Mouse (Mus musculus) MEL (cell line): ENCODE measurements around the gene Hnrnph1. TPM values are rescaled to one million over a fixed set of nuclear protein-coding genes. Genes with fewer than 3 reads are reported as not detected.
A peak's percentile ranks its signal among the peaks of the same experiment; 100 is the strongest.

Experiments used
- DNase-seq: peaks from one replicate; pipeline ENCODE4 v3.0.0; 2011; ENCODE audit warnings: low read depth, low spot score
- H3K27ac ChIP-seq: 2 replicates; pipeline ENCODE4 v1.5.1; 2012; ENCODE audit warnings: low read depth, mild to moderate bottlenecking, control low read depth, low read length, moderate library complexity; ENCODE audit not compliant: control insufficient read depth
- H3K27me3 ChIP-seq, 2 experiments: fragments of 150-350 bp in 1 of 2; sonication (generic) in 1 of 2; 2 replicates each; pipeline ENCODE4 v1.6.1; 2012; ENCODE audit warnings: low read length in 2 of 2, mild to moderate bottlenecking in 2 of 2, improper control_type of control experiment in 1 of 2, moderate library complexity in 1 of 2; ENCODE audit not compliant: insufficient read depth in 2 of 2, control insufficient read depth in 1 of 2
- H3K36me3 ChIP-seq, 2 experiments: 2 replicates each; pipeline ENCODE4 v1.6.1; 2012 to 2014; ENCODE audit warnings: low read length in 2 of 2, improper control_type of control experiment in 1 of 2, inconsistent platforms in 1 of 2, mild to moderate bottlenecking in 1 of 2; ENCODE audit not compliant: insufficient read depth in 2 of 2, control insufficient read depth in 1 of 2
- H3K4me1 ChIP-seq, 2 experiments: fragments of 150-350 bp in 1 of 2; sonication (generic) in 1 of 2; 2 replicates each; pipeline ENCODE4 v1.6.1; 2012; ENCODE audit warnings: low read length in 2 of 2, improper control_type of control experiment in 1 of 2, mild to moderate bottlenecking in 1 of 2; ENCODE audit not compliant: insufficient read depth in 2 of 2, control insufficient read depth in 1 of 2
- H3K4me3 ChIP-seq, 2 experiments: fragments of 150-350 bp in 1 of 2; sonication (generic) in 1 of 2; 2 replicates each; pipeline ENCODE4 v1.5.1; 2012; ENCODE audit warnings: low read depth in 2 of 2, low read length in 2 of 2, mild to moderate bottlenecking in 2 of 2, moderate library complexity in 2 of 2, control low read depth in 1 of 2, improper control_type of control experiment in 1 of 2; ENCODE audit not compliant: control insufficient read depth in 1 of 2, insufficient read depth in 1 of 2
- H3K79me2 ChIP-seq: 2 replicates; pipeline ENCODE4 v1.6.1; 2012; ENCODE audit warnings: mild to moderate bottlenecking, low read length, moderate library complexity; ENCODE audit not compliant: control insufficient read depth, poor library complexity, insufficient read depth
- H3K9ac ChIP-seq: 2 replicates; pipeline ENCODE4 v1.6.1; 2012; ENCODE audit warnings: low read depth, mild to moderate bottlenecking, control low read depth, low read length, moderate library complexity; ENCODE audit not compliant: control insufficient read depth, poor library complexity, severe bottlenecking
- H3K9me3 ChIP-seq: fragments of 150-350 bp; sonication (generic); replicated peaks from 2 replicates; pipeline ENCODE4 v1.6.1; 2012; ENCODE audit warnings: mild to moderate bottlenecking, low read length, improper control_type of control experiment, moderate library complexity; ENCODE audit not compliant: insufficient read depth
- BHLHE40 ChIP-seq: IDR thresholded peaks from 2 replicates; pipeline ENCODE4 v1.6.1; 2012; ENCODE audit warnings: low read depth, mild to moderate bottlenecking, inconsistent platforms, low read length, improper control_type of control experiment, borderline replicate concordance
- CHD1 ChIP-seq: IDR thresholded peaks from 2 replicates; pipeline ENCODE4 v1.6.1; 2012; ENCODE audit warnings: low read depth, mild to moderate bottlenecking, inconsistent platforms, low read length, improper control_type of control experiment
- CHD2 ChIP-seq: IDR thresholded peaks from 2 replicates; pipeline ENCODE4 v1.6.1; 2011; ENCODE audit warnings: low read length, improper control_type of control experiment
- CTCF ChIP-seq, 3 experiments: IDR thresholded peaks in 2 of 3; conservative IDR thresholded peaks in 1 of 3; 2 replicates each; pipeline ENCODE4 v1.5.1; 2011 to 2012; ENCODE audit warnings: low read length in 3 of 3, low read depth in 2 of 3, mild to moderate bottlenecking in 2 of 3, improper control_type of control experiment in 1 of 3, inconsistent platforms in 1 of 3, mixed read lengths in 1 of 3, moderate library complexity in 1 of 3; ENCODE audit not compliant: control insufficient read depth in 1 of 3, insufficient read depth in 1 of 3, poor library complexity in 1 of 3, severe bottlenecking in 1 of 3
- E2F4 ChIP-seq: IDR thresholded peaks from 2 replicates; pipeline ENCODE4 v1.6.1; 2011; ENCODE audit warnings: low read depth, low read length, improper control_type of control experiment, borderline replicate concordance
- ELF1 ChIP-seq: IDR thresholded peaks from 2 replicates; pipeline ENCODE4 v1.6.1; 2014; ENCODE audit warnings: low read depth, mild to moderate bottlenecking, inconsistent platforms, low read length, improper control_type of control experiment, moderate library complexity
- EP300 ChIP-seq, 2 experiments: IDR thresholded peaks; 2 replicates each; pipeline ENCODE4 v1.6.1; 2011; ENCODE audit warnings: improper control_type of control experiment in 2 of 2, low read length in 2 of 2, low read depth in 1 of 2, mild to moderate bottlenecking in 1 of 2
- ETS1 ChIP-seq: IDR thresholded peaks from 2 replicates; pipeline ENCODE4 v1.6.1; 2012; ENCODE audit warnings: low read depth, mild to moderate bottlenecking, inconsistent platforms, low read length, improper control_type of control experiment, moderate library complexity
- GABPA ChIP-seq: IDR thresholded peaks from 2 replicates; pipeline ENCODE4 v1.6.1; 2012; ENCODE audit warnings: low read depth, mild to moderate bottlenecking, inconsistent platforms, low read length, improper control_type of control experiment, moderate library complexity
- GATA1 ChIP-seq: IDR thresholded peaks from 2 replicates; pipeline ENCODE4 v1.6.1; 2011; ENCODE audit warnings: low read depth, low read length, improper control_type of control experiment
- HCFC1 ChIP-seq: IDR thresholded peaks from 2 replicates; pipeline ENCODE4 v1.6.1; 2012; ENCODE audit warnings: low read depth, mild to moderate bottlenecking, inconsistent platforms, low read length, improper control_type of control experiment, moderate library complexity
- JUND ChIP-seq: IDR thresholded peaks from 2 replicates; pipeline ENCODE4 v1.6.1; 2011; ENCODE audit warnings: low read depth, mild to moderate bottlenecking, improper control_type of control experiment, low read length
- KAT2A ChIP-seq: conservative IDR thresholded peaks from 2 replicates; pipeline ENCODE4 v1.6.1; 2012; ENCODE audit warnings: low read depth, low read length, improper control_type of control experiment, inconsistent platforms
- MAX ChIP-seq: IDR thresholded peaks from 2 replicates; pipeline ENCODE4 v1.6.1; 2011; ENCODE audit warnings: low read length, improper control_type of control experiment
- MAZ ChIP-seq: IDR thresholded peaks from 2 replicates; pipeline ENCODE4 v1.6.1; 2012; ENCODE audit warnings: low read depth, mild to moderate bottlenecking, inconsistent platforms, low read length, improper control_type of control experiment
- MEF2A ChIP-seq: IDR thresholded peaks from 2 replicates; pipeline ENCODE4 v1.6.1; 2014; ENCODE audit warnings: low read depth, mild to moderate bottlenecking, inconsistent platforms, low read length, improper control_type of control experiment; ENCODE audit not compliant: poor library complexity, insufficient replicate concordance, severe bottlenecking; ENCODE audit errors: extremely low read depth
- MYB ChIP-seq: IDR thresholded peaks from 2 replicates; pipeline ENCODE4 v1.6.1; 2011; ENCODE audit warnings: mild to moderate bottlenecking, low read depth, low read length, improper control_type of control experiment
- MYC ChIP-seq: IDR thresholded peaks from 2 replicates; pipeline ENCODE4 v1.6.1; 2011; ENCODE audit warnings: low read depth, mild to moderate bottlenecking, low read length, improper control_type of control experiment, moderate library complexity
- NELFE ChIP-seq: IDR thresholded peaks from 2 replicates; pipeline ENCODE4 v1.6.1; 2011; ENCODE audit warnings: low read depth, low read length, improper control_type of control experiment
- NRF1 ChIP-seq: IDR thresholded peaks from 2 replicates; pipeline ENCODE4 v1.6.1; 2014; ENCODE audit warnings: low read depth, mild to moderate bottlenecking, inconsistent platforms, low read length, improper control_type of control experiment, moderate library complexity; ENCODE audit not compliant: poor library complexity, insufficient read depth, severe bottlenecking
- POLR2A ChIP-seq, 2 experiments: IDR thresholded peaks; 2 replicates each; pipeline ENCODE4 v1.6.1; 2011 to 2012; ENCODE audit warnings: low read length in 2 of 2, mild to moderate bottlenecking in 2 of 2, control low read depth in 1 of 2, improper control_type of control experiment in 1 of 2, low read depth in 1 of 2, moderate library complexity in 1 of 2; ENCODE audit not compliant: control insufficient read depth in 1 of 2, insufficient read depth in 1 of 2, poor library complexity in 1 of 2
- POLR2AphosphoS2 ChIP-seq: IDR thresholded peaks from 2 replicates; pipeline ENCODE4 v1.6.1; 2011; ENCODE audit warnings: low read length, improper control_type of control experiment
- POLR2AphosphoS5 ChIP-seq: IDR thresholded peaks from 2 replicates; pipeline ENCODE4 v1.6.1; 2012; ENCODE audit warnings: low read depth, borderline replicate concordance, mild to moderate bottlenecking, inconsistent platforms, low read length, moderate library complexity, mixed read lengths
- RAD21 ChIP-seq: IDR thresholded peaks from 2 replicates; pipeline ENCODE4 v1.6.1; 2011; ENCODE audit warnings: mild to moderate bottlenecking, low read depth, low read length, improper control_type of control experiment
- RCOR1 ChIP-seq: IDR thresholded peaks from 2 replicates; pipeline ENCODE4 v1.6.1; 2012; ENCODE audit warnings: low read depth, mild to moderate bottlenecking, inconsistent platforms, low read length, improper control_type of control experiment
- SIN3A ChIP-seq: IDR thresholded peaks from 2 replicates; pipeline ENCODE4 v1.6.1; 2012; ENCODE audit warnings: low read length, improper control_type of control experiment, inconsistent platforms
- SMC3 ChIP-seq: IDR thresholded peaks from 2 replicates; pipeline ENCODE4 v1.6.1; 2011; ENCODE audit warnings: low read depth, low read length, improper control_type of control experiment
- TBP ChIP-seq: IDR thresholded peaks from 2 replicates; pipeline ENCODE4 v1.8.0; 2011; ENCODE audit warnings: low read depth, low read length, improper control_type of control experiment
- TCF12 ChIP-seq: IDR thresholded peaks from 2 replicates; pipeline ENCODE4 v1.6.1; 2014; ENCODE audit warnings: low read depth, mild to moderate bottlenecking, inconsistent platforms, low read length, improper control_type of control experiment, moderate library complexity
- UBTF ChIP-seq: IDR thresholded peaks from 2 replicates; pipeline ENCODE4 v1.6.1; 2012; ENCODE audit warnings: low read depth, mild to moderate bottlenecking, inconsistent platforms, low read length, improper control_type of control experiment, moderate library complexity, borderline replicate concordance; ENCODE audit not compliant: insufficient read depth
- USF1 ChIP-seq: IDR thresholded peaks from 2 replicates; pipeline ENCODE4 v1.6.1; 2014; ENCODE audit warnings: low read depth, mild to moderate bottlenecking, inconsistent platforms, low read length, improper control_type of control experiment, moderate library complexity
- USF2 ChIP-seq, 2 experiments: IDR thresholded peaks; 2 replicates each; pipeline ENCODE4 v1.6.1; 2011 to 2012; ENCODE audit warnings: improper control_type of control experiment in 2 of 2, low read length in 2 of 2, borderline replicate concordance in 1 of 2, inconsistent platforms in 1 of 2, low read depth in 1 of 2, mild to moderate bottlenecking in 1 of 2; ENCODE audit not compliant: insufficient read depth in 1 of 2
- ZC3H11A ChIP-seq: IDR thresholded peaks from 2 replicates; pipeline ENCODE4 v1.6.1; 2012; ENCODE audit warnings: low read depth, mild to moderate bottlenecking, inconsistent platforms, low read length, improper control_type of control experiment
- ZKSCAN1 ChIP-seq: IDR thresholded peaks from 2 replicates; pipeline ENCODE4 v1.6.1; 2012; ENCODE audit warnings: low read depth, mild to moderate bottlenecking, inconsistent platforms, low read length, improper control_type of control experiment, moderate library complexity
- ZMIZ1 ChIP-seq: IDR thresholded peaks from 2 replicates; pipeline ENCODE4 v1.6.1; 2012; ENCODE audit warnings: low read depth, mild to moderate bottlenecking, inconsistent platforms, low read length, improper control_type of control experiment, moderate library complexity
- ZNF384 ChIP-seq: IDR thresholded peaks from 2 replicates; pipeline ENCODE4 v1.6.1; 2012; ENCODE audit warnings: low read depth, mild to moderate bottlenecking, inconsistent platforms, low read length, improper control_type of control experiment
- polyA plus RNA-seq, 2 experiments: library from polyadenylated mRNA; stranded (reverse) in 1 of 2; unstranded in 1 of 2; fragments of >175 nt in 1 of 2; fragments of >200 nt in 1 of 2; gene quantifications; 2 replicates each; pipeline versions ENCODE4 v1.2.1 to v1.2.4; 2012; ENCODE audit warnings: low replicate concordance in 2 of 2, low read depth in 1 of 2; ENCODE audit not compliant: insufficient read length in 2 of 2, insufficient read depth in 1 of 2, missing spikeins in 1 of 2
- total RNA-seq: library from RNA; depleted of rRNA; stranded (reverse); fragments of 300-350 nt; gene quantifications from 2 replicates; pipeline ENCODE4 v1.2.3, GENCODE M21; 2012

The Hnrnph1 gene
- total and polyA plus RNA-seq, 3 experiments: 227 to 552 (median 425) TPM

- DNase-seq: peak; percentile 92
- Histone ChIP-seq H3K27me3 (no peaks in the 10 kb centered on the region), H3K9ac (no peak overlapping the region; the same call in 1 of the 2 replicates), H3K79me2 (no peaks in the 10 kb centered on the region; the same call in 1 of the 2 replicates), H3K9me3 (no peaks in the 10 kb centered on the region), H3K27ac (peak overlapping the region; percentile 76), H3K4me3 (no peak overlapping the region), H3K4me1 (peaks cover 17 to 31% of the 10 kb centered on the region in 2 experiments), H3K36me3 (peaks cover 0 to 26% of the 10 kb centered on the region in 2 experiments; a peak in 2 of 4 replicates)
- TF ChIP-seq MEF2A (no peak), MAX (no peak), USF1 (0 out of 2 replicates have a peak, but pooled peaks have one; percentile 42), GABPA (no peak), ZKSCAN1 (no peak), NRF1 (no peak), MAZ (no peak), BHLHE40 (peak; percentile 28; the same call in 1 of the 2 replicates), USF2 (IDR thresholded peaks at IDR 0.05; ENCODE audit: borderline replicate concordance in 1 of 2, insufficient read depth in 1 of 2, low read depth in 1 of 2, low read length in 2 of 2) (no peak), E2F4 (no peak), TBP (peak; percentile 70), CHD1 (no peak), MYC (peak; percentile 73), HCFC1 (peak; percentile 61; the same call in 1 of the 2 replicates), SMC3 (no peak), RAD21 (no peak), EP300 (IDR thresholded peaks at IDR 0.05; ENCODE audit: low read depth in 1 of 2, low read length in 2 of 2) (peak; percentile 68 to 80), NELFE (no peak), JUND (peak; percentile 99), POLR2AphosphoS2 (no peak), TCF12 (0 out of 2 replicates have a peak, but pooled peaks have one; percentile 42), ZC3H11A (no peak), SIN3A (peak; percentile 61; the same call in 1 of the 2 replicates), POLR2A (IDR thresholded peaks at IDR 0.05; ENCODE audit: control insufficient read depth in 1 of 2, insufficient read depth in 1 of 2, low read depth in 1 of 2, low read length in 2 of 2, poor library complexity in 1 of 2) (no peak), MYB (no peak), GATA1 (peak; percentile 55), CTCF (IDR thresholded peaks at IDR 0.05 in 2 of 3, conservative IDR thresholded peaks at IDR 0.05 in 1 of 3; ENCODE audit: control insufficient read depth in 1 of 3, insufficient read depth in 1 of 3, low read depth in 2 of 3, low read length in 3 of 3, poor library complexity in 1 of 3, severe bottlenecking in 1 of 3) (no peak), RCOR1 (peak; percentile 75; the same call in 1 of the 2 replicates), KAT2A (no peak), ETS1 (peak; percentile 77), POLR2AphosphoS5 (no peak), ELF1 (0 out of 2 replicates have a peak, but pooled peaks have one; percentile 31), ZNF384 (peak; percentile 42; the same call in 1 of the 2 replicates), ZMIZ1 (no peak), UBTF (no peak), CHD2 (no peak)
Measured at GRCm38 (mm10) chr11:50369360-50369911, 7.4 kb upstream of the Hnrnph1 start.
